Mouse (Mus musculus) liver, adult 2 months (tissue): ENCODE measurements around the gene Pcsk6.

ENCODE experiments used
- CTCF ChIP-seq: fragments of 200-500 bp; IDR thresholded peaks from 2 replicates; pipeline ENCODE4 v1.5.1; 2011; ENCODE audit warnings: low read depth, low read length, control low read depth
- POLR2A ChIP-seq: fragments of 200-500 bp; IDR thresholded peaks from 2 replicates; pipeline ENCODE4 v1.6.1; 2011; ENCODE audit warnings: low read length, control low read depth; ENCODE audit not compliant: insufficient read depth; ENCODE audit errors: extremely low read depth

DNA sequence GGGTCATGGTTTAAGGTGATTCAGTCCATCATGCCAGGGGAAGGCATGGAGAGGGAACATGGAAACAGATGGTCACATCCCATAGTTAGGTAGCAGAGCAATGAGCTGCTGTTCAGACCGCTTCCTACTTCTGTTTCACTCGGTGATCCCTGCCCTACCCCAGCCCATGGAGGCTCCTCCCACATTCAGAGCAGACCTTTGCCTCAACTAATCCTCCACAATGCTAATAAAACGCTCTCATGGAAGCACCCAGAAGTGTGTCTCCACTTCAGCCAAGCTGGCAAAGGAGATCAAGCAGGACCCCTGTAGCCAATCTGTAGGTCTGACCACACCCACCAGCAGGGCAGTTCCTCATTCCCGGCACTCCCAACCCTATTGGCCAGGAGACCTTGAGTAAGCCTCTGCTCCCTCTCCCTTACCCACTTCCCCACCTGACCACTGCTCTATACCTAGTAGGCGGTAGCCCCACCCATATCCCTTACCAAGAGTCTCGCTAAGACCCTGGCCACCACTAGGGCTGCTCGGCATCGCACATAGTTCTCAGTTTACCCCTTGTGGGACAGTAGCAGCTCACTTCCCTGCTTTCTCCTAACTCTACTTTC is 47.8 kb upstream of the Pcsk6 start:
- no peak for TF ChIP-seq POLR2A
- TF ChIP-seq CTCF = no peak
